Mouse (Mus musculus) left cerebral cortex, postnatal 4 days (tissue): Measurements from ENCODE around the gene Olfr46. TPM values are rescaled to one million over a fixed set of nuclear protein-coding genes. Genes with fewer than 3 reads are reported as not detected.
"Not testable (repeated sequence)": the region's sequence is repeated elsewhere in the genome, so short reads cannot be mapped to it uniquely, and the experiment has no call there.

Source experiments
- DNase-seq: peaks from one replicate; pipeline ENCODE4 v3.0.0-alpha.2; 2022
- intact Hi-C: fragments of 180-260 bp; cut with DNase I; formaldehyde crosslinking; loops from one replicate; pipeline ENCODE4 v1.15.1; 2025
- total RNA-seq, 2 experiments: library from RNA; stranded (reverse); gene quantifications; 2 replicates each; pipeline ENCODE4 v1.2.3; 2021

Gene Olfr46
- total RNA-seq: under 1 TPM in 1 of 2 experiments, not detected in 1; 0.10 TPM

DNA sequence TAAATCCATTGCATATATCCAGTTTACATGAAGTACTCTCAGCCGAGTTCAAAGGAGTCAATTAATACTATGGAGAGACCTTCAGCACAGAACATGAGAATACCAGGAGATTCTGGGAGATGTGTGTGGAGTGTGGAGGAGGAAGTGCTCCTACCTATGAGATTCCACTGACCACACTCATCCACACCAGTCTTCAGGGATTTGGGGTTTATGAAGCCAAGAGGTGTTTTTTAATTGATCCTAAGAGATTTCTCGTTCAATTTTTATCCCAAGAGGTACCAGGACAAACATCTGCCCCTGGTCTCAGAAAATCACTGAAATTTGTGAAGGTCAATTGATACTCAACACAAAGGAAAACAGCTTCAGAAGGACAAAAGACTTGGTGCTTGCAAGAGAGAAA lies at the start of gene Olfr46:
Gene Olfr46, plus strand, starts transcription at position 301 of the 400 bp plus-strand sequence.
- DNase-seq, intact Hi-C loops: not testable (repeated sequence)

DNA sequence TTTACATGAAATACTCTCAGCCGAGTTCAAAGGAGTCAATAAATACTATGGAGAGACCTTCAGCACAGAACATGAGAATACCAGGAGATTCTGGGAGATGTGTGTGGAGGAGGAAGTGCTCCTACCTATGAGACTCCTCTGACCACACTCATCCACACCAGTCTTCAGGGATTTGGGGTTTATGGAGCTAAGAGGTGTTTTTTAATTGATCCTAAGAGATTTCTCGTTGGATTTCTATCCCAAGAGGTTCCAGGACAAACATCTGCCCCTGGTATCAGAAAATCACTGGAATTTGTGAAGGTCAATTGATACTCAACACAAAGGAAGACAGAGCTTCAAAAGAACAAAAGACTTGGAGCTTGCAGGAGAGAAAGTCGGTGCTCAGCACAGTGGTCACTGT lies 33.5 kb upstream of the Olfr46 start, which contains the start of gene Olfr538:
Gene Olfr538, plus strand, starts transcription at position 301 of the 400 bp plus-strand sequence.
- no peak for DNase-seq
- intact Hi-C loops: no loop called here

- DNase-seq, intact Hi-C loops: not testable (repeated sequence)
Observed at GRCm38 (mm10) chr7:140628670-140629069, 27.6 kb downstream of the Olfr46 start, which contains the start of gene Olfr61. Gene Olfr61 (plus strand): TSS chr7:140628970.

- intact Hi-C loops: no loop called here
- DNase-seq: no peak
Observed at GRCm38 (mm10) chr7:140630559-140630958, 29.5 kb downstream of the Olfr46 start.

- intact Hi-C loops: no loop called here
- DNase-seq: no peak
Observed at GRCm38 (mm10) chr7:140646152-140646551, 45.1 kb downstream of the Olfr46 start, which contains the start of gene Olfr53. Gene Olfr53 (plus strand): TSS chr7:140646452.

DNA sequence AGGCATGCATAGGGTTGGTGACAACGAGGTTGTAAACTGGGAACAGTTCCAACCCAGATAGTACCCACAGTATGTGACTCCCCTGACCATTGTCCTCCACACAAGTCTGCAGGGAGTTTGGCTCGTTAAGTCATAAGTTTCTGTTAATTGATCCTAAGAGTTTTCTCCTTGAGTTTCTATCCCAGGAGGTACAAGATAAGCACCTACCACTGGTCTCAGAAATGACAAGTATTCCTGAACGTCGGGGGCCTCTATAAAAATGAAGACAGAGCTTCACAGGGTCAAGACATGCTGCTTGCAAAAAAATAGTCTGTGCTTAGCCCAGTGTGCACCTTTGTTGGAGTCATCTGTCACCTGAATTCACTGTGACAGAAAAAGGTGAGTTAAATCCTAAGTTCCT lies 58.6 kb downstream of the Olfr46 start, which contains the start of gene Olfr539:
Gene Olfr539, plus strand, starts transcription at position 301 of the 400 bp plus-strand sequence.
- intact Hi-C loops: no loop called here
- no peak for DNase-seq

Other genes with a start within 250 kb of the Olfr46 start
- gene Olfr60, start 239.6 kb upstream of the Olfr46 start, total RNA-seq: not detected
- gene Olfr530, start 224.9 kb upstream of the Olfr46 start, total RNA-seq: not detected
- not detected for gene Olfr531, start 198.4 kb upstream of the Olfr46 start, total RNA-seq
- not detected for gene Olfr532, start 179.6 kb upstream of the Olfr46 start, total RNA-seq
- gene Olfr533, start 137.9 kb upstream of the Olfr46 start, total RNA-seq: not detected
- gene Olfr535, start 117.1 kb upstream of the Olfr46 start, total RNA-seq: not detected
- not detected for gene Olfr536, start 93.9 kb upstream of the Olfr46 start, total RNA-seq
- not detected for gene Olfr538, start 33.4 kb upstream of the Olfr46 start, total RNA-seq
- not detected for gene Olfr61, start 27.7 kb downstream of the Olfr46 start, total RNA-seq
- not detected for gene Olfr53, start 45.2 kb downstream of the Olfr46 start, total RNA-seq
- under 1 TPM; 0.02 to 0.08 TPM for gene Olfr539, start 58.7 kb downstream of the Olfr46 start, total RNA-seq
- gene Olfr45, start 80.7 kb downstream of the Olfr46 start, total RNA-seq: under 1 TPM; 0.06 to 0.08 TPM
- not detected for gene Olfr541, start 96.0 kb downstream of the Olfr46 start, total RNA-seq
- not detected for gene Cyp2e1, start 162.5 kb downstream of the Olfr46 start, total RNA-seq
- gene Syce1, start 186.6 kb downstream of the Olfr46 start, total RNA-seq: under 1 TPM in 1 of 2 experiments, not detected in 1; 0.24 TPM
- gene Zfp941, start 220.9 kb downstream of the Olfr46 start, total RNA-seq: 10 to 100 TPM; 10.9 to 15.0 TPM
- gene Urah, start 233.7 kb downstream of the Olfr46 start, total RNA-seq: not detected
- gene Scgb1c1, start 244.3 kb downstream of the Olfr46 start, total RNA-seq: not detected
- gene Odf3, start 246.5 kb downstream of the Olfr46 start, total RNA-seq: not detected